Mouse (Mus musculus) embryonic fibroblast, embryonic 13.5 days (primary cell): Measurements from ENCODE around the gene Tm9sf2.

Experiments
- CTCF ChIP-seq: IDR thresholded peaks from 2 replicates; pipeline ENCODE4 v1.5.1; 2011; ENCODE audit warnings: mild to moderate bottlenecking, control low read depth, low read length, moderate library complexity, borderline replicate concordance; ENCODE audit not compliant: insufficient read depth
- POLR2A ChIP-seq: IDR thresholded peaks from 2 replicates; pipeline ENCODE4 v1.6.1; 2011; ENCODE audit warnings: low read depth, mild to moderate bottlenecking, control low read depth, low read length, moderate library complexity

GRCm38 (mm10) chr14:122183974-122184373 lies 77.1 kb downstream of the Tm9sf2 start:
- TF ChIP-seq CTCF, result no peak
- no peak for TF ChIP-seq POLR2A
